Comparison of ENCODE assay signal across 8 mouse cellular contexts in genomic region chr17:5848706-5849415, GRCm38 (mm10). TPM values are rescaled to one million over a fixed set of nuclear protein-coding genes. Genes with fewer than 3 reads are reported as not detected.
DNase-seq lines count a peak whose midpoint lies in the region; ATAC-seq lines count a peak whose summit lies in the region.

No protein-coding gene starts in this region.

- no peaks in the 10 kb centered on the region for H3K27me3 ChIP-seq in heart, embryonic 12.5 days (replicated peaks)
- H3K27me3 ChIP-seq in intestine, embryonic 14.5 days (replicated peaks; ENCODE audit: control insufficient read depth, insufficient read depth, low read length) = no peaks in the 10 kb centered on the region
- no peaks in the 10 kb centered on the region for H3K27me3 ChIP-seq in midbrain, embryonic 14.5 days (ENCODE audit: control insufficient read depth, insufficient read depth, low read length)

- no peak for ATAC-seq in heart, embryonic 12.5 days (ENCODE audit: insufficient number of reproducible peaks, low FRiP score)
- ATAC-seq in intestine, embryonic 14.5 days (replicated peaks; ENCODE audit: low FRiP score, low TSS enrichment, low read depth) = no peak
- ATAC-seq in midbrain, embryonic 14.5 days (ENCODE audit: low FRiP score, low TSS enrichment) = no peak

- DNase-seq in heart, adult 18-20 months = no peak
- DNase-seq in intestine, embryonic 14.5 days (ENCODE audit: low spot score) = no peak
- no peak for DNase-seq in midbrain, embryonic 14.5 days
- DNase-seq in cerebellum, adult 9-10 months = no peak
- DNase-seq in left cerebral cortex, adult 8-10 months (ENCODE audit: low spot score in 2 of 2) = no peak
- DNase-seq in Muller cell, postnatal 12 days (ENCODE audit: inconsistent ontology term) = no peak

- peak overlapping the region; percentile 46 for H3K4me3 ChIP-seq in heart, embryonic 12.5 days
- peak overlapping the region; percentile 38 for H3K4me3 ChIP-seq in brown adipose tissue, adult 24 weeks (ENCODE audit: insufficient read depth, low read depth, low read length)
- peak overlapping the region; percentile 25 for H3K4me3 ChIP-seq in intestine, embryonic 14.5 days (ENCODE audit: low read depth, low read length)
- H3K4me3 ChIP-seq in midbrain, embryonic 14.5 days (replicated peaks; ENCODE audit: low read depth, low read length) = 0 out of 2 replicates have a peak overlapping the region, but pooled peaks have one; percentile 1

- peak overlapping the region; percentile 77 for H3K4me2 ChIP-seq in heart, embryonic 12.5 days
- peak overlapping the region; percentile 57 for H3K4me2 ChIP-seq in intestine, embryonic 14.5 days (ENCODE audit: low read length)
- H3K4me2 ChIP-seq in midbrain, embryonic 14.5 days (ENCODE audit: low read length) = peak overlapping the region; percentile 47

- H3K4me1 ChIP-seq in heart, embryonic 12.5 days (replicated peaks) = peaks cover 34% of the 10 kb centered on the region
- H3K4me1 ChIP-seq in brown adipose tissue, adult 24 weeks (ENCODE audit: control insufficient read depth, insufficient read depth, insufficient read length, low read length) = peaks cover 30% of the 10 kb centered on the region
- peaks cover 19% of the 10 kb centered on the region for H3K4me1 ChIP-seq in intestine, embryonic 14.5 days (replicated peaks; ENCODE audit: control insufficient read depth, insufficient read depth, low read length)
- H3K4me1 ChIP-seq in midbrain, embryonic 14.5 days (ENCODE audit: control insufficient read depth, insufficient read depth, low read length) = peaks cover 7% of the 10 kb centered on the region; the same call in 1 of the 2 replicates

- H3K27ac ChIP-seq in heart, embryonic 12.5 days (ENCODE audit: poor library complexity, severe bottlenecking) = peak overlapping the region; percentile 84
- H3K27ac ChIP-seq in brown adipose tissue, adult 24 weeks (replicated peaks; ENCODE audit: low read depth, low read length) = peak overlapping the region; percentile 54
- H3K27ac ChIP-seq in intestine, embryonic 14.5 days (ENCODE audit: low read depth) = peak overlapping the region; percentile 88
- H3K27ac ChIP-seq in midbrain, embryonic 14.5 days (replicated peaks; ENCODE audit: low read depth, low read length) = no peak overlapping the region

- peak overlapping the region; percentile 72 for H3K9ac ChIP-seq in heart, embryonic 12.5 days
- peak overlapping the region; percentile 39; the same call in 1 of the 2 replicates for H3K9ac ChIP-seq in intestine, embryonic 14.5 days (ENCODE audit: low read length)
- H3K9ac ChIP-seq in midbrain, embryonic 14.5 days (replicated peaks; ENCODE audit: low read length) = no peak overlapping the region; the same call in 1 of the 2 replicates

- H3K36me3 ChIP-seq in heart, embryonic 12.5 days = no peaks in the 10 kb centered on the region
- H3K36me3 ChIP-seq in intestine, embryonic 14.5 days (ENCODE audit: control insufficient read depth, insufficient read depth, low read length) = no peaks in the 10 kb centered on the region
- H3K36me3 ChIP-seq in midbrain, embryonic 14.5 days (ENCODE audit: control insufficient read depth, insufficient read depth, low read length) = no peaks in the 10 kb centered on the region

- H3K9me3 ChIP-seq in heart, embryonic 12.5 days (replicated peaks) = no peaks in the 10 kb centered on the region
- no peaks in the 10 kb centered on the region for H3K9me3 ChIP-seq in intestine, embryonic 14.5 days (ENCODE audit: control insufficient read depth, low read length)
- H3K9me3 ChIP-seq in midbrain, embryonic 14.5 days (ENCODE audit: control insufficient read depth, low read length) = no peaks in the 10 kb centered on the region

- WGBS in heart, embryonic 12.5 days = 64% methylated on average over 10 of the region's 10 CpGs
- WGBS in intestine, embryonic 14.5 days = 60% methylated on average over 10 of the region's 10 CpGs
- WGBS in midbrain, embryonic 14.5 days = 71% methylated on average over 10 of the region's 10 CpGs

RNA-seq across cellular contexts. Expression of gene Snx9, which starts 7.7 kb away (rescaled TPM):
- polyA plus RNA-seq in heart, embryonic 12.5 days (2016; fragmentation: Nextera tagmentation; extraction: Ambion mirVana) = 28.9 and 29.6 TPM in 2 replicates
- total RNA-seq in heart, adult 18-20 months (2021) = 10 to 100 TPM; 31.0 to 32.9 TPM
- polyA plus RNA-seq in brown adipose tissue, adult 24 weeks (2012; ENCODE audit: insufficient read depth, insufficient read length, missing spikeins) = 45.2 and 49.4 TPM in 2 replicates
- polyA plus RNA-seq in intestine, embryonic 14.5 days (2014; fragmentation: Nextera tagmentation; extraction: Ambion mirVana) = 41.5 and 42.7 TPM in 2 replicates
- polyA plus RNA-seq in midbrain, embryonic 14.5 days (2014; fragmentation: Nextera tagmentation; extraction: Ambion mirVana) = 4.5 and 8.3 TPM in 2 replicates
- total RNA-seq in left cerebral cortex, adult 8-10 months (2022) = 10 to 100 TPM; 14.5 to 16.2 (median 15.0) TPM
